Mouse (Mus musculus) hindbrain, embryonic 13.5 days (tissue): Measurements from ENCODE around the gene Lmf2. TPM values are rescaled to one million over a fixed set of nuclear protein-coding genes. Genes with fewer than 3 reads are reported as not detected.

Experiments
- ATAC-seq: fragments of 200-750 bp; cut with Nextera tagmentation; 2 replicates; pipeline ENCODE4 v1.8.0; 2017; ENCODE audit warnings: moderate TSS enrichment; ENCODE audit not compliant: low FRiP score
- H3K27ac ChIP-seq: fragments of 300-500 bp; sonication (generic); 2 replicates; pipeline ENCODE4 v1.5.1; 2015; ENCODE audit warnings: inconsistent platforms, mild to moderate bottlenecking, moderate library complexity
- H3K27me3 ChIP-seq: fragments of 300-500 bp; sonication (generic); 2 replicates; pipeline ENCODE4 v1.6.1; 2015; ENCODE audit warnings: mild to moderate bottlenecking, inconsistent platforms
- H3K36me3 ChIP-seq: fragments of 300-500 bp; sonication (generic); 2 replicates; pipeline ENCODE4 v1.6.1; 2015; ENCODE audit warnings: mild to moderate bottlenecking, inconsistent platforms
- H3K4me1 ChIP-seq: fragments of 300-500 bp; sonication (generic); replicated peaks from 2 replicates; pipeline ENCODE4 v1.6.1; 2015; ENCODE audit warnings: inconsistent platforms
- H3K4me2 ChIP-seq: fragments of 300-500 bp; sonication (generic); 2 replicates; pipeline ENCODE4 v1.6.1; 2015; ENCODE audit warnings: inconsistent platforms, mild to moderate bottlenecking, moderate library complexity
- H3K4me3 ChIP-seq: fragments of 300-500 bp; sonication (generic); 2 replicates; pipeline ENCODE4 v1.5.1; 2015; ENCODE audit warnings: mild to moderate bottlenecking, inconsistent platforms
- H3K9ac ChIP-seq: fragments of 300-500 bp; sonication (generic); 2 replicates; pipeline ENCODE4 v1.6.1; 2015; ENCODE audit warnings: mild to moderate bottlenecking, inconsistent platforms
- H3K9me3 ChIP-seq: fragments of 300-500 bp; sonication (generic); 2 replicates; pipeline ENCODE4 v1.6.1; 2016; ENCODE audit warnings: inconsistent platforms
- WGBS: fragments of 180-500 bp; shearing (Covaris S2); methylation state at CpG from one replicate; pipeline ENCODE4 v1.1.7; 2015; 5-methylcytosine and 5-hydroxymethylcytosine counted together
- polyA plus RNA-seq: library from polyadenylated mRNA; unstranded; fragments of >200 nt; fragmentation: Nextera tagmentation; extraction: Ambion mirVana; gene quantifications from 2 replicates; pipeline ENCODE4 v1.2.1, GENCODE M21; 2015

Gene Lmf2
- 32.2 and 32.6 TPM in 2 replicates for polyA plus RNA-seq

DNA sequence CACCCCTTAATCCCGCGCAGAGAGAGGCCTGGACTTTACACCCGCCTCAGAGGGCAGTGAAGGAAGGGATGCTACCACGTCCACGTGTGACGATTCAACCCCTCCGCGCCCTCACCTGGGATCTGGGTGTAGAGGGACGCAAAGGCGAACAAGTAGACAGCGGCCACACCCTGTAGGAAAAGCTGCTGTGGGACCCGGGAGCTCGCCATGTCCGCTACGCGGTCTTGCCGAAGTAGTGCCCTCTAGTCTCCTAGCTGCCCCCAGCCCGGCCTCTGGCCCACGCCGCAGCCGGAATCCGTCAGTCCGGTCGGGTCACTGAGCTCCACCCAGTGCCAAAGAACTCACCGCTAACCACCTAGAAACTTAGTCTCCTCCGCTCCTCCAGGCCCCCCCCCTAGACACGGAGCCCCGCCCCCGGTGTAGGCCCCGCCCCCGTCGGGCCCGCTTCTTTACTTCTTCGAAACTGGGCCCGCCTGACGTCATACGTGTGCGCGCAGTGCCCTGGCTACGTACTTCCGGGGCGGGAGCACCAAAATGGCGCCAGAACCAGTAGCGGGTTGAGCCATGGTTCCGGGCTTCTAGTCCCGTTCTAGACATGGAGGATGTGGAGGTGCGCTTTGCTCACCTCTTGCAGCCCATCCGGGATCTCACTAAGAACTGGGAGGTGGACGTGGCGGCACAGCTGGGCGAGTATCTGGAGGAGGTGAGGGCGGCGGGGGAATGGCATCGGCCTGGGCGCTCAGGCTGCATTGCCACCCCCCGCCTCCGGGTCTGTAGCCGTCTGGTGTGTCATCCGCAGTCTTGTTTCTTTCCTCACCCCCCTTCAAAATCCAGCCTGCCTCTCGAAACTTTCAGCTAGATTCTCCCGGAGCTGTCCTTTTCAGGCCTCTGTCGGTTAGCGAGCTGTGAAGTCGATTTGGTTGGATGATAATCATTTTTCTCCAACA is at the start of gene Lmf2, which contains the start of gene Ncaph2:
Gene Lmf2 (minus strand): TSS at position 419 of the 947 bp plus-strand sequence.
Gene Ncaph2 (plus strand): TSS at position 479 of the 947 bp plus-strand sequence.
- H3K9ac ChIP-seq: peak within 1 kb of the TSS; percentile 83
- peaks cover 42% of the 10 kb centered on the region for H3K4me1 ChIP-seq
- no peaks in the 10 kb centered on the region for H3K9me3 ChIP-seq
- peak within 1 kb of the TSS; percentile 87 for H3K4me2 ChIP-seq
- peaks cover 41% of the 10 kb centered on the region for H3K36me3 ChIP-seq
- peak; percentile 94 for ATAC-seq
- no peaks in the 10 kb centered on the region for H3K27me3 ChIP-seq
- under 1% methylated on average over 60 of the region's 64 CpGs for WGBS
- peak within 1 kb of the TSS; percentile 67 for H3K4me3 ChIP-seq
- peak within 1 kb of the TSS; percentile 81 for H3K27ac ChIP-seq

GRCm38 (mm10) chr15:89404831-89405623 is 49.6 kb upstream of the Lmf2 start:
- Histone ChIP-seq H3K36me3 (no peaks in the 10 kb centered on the region), H3K9ac (no peak overlapping the region), H3K27ac (no peak overlapping the region), H3K4me3 (no peak overlapping the region), H3K4me2 (no peak overlapping the region), H3K9me3 (peaks cover 13% of the 10 kb centered on the region), H3K4me1 (no peaks in the 10 kb centered on the region), H3K27me3 (no peaks in the 10 kb centered on the region)
- no peak for ATAC-seq
- 88% methylated on average over 10 of the region's 10 CpGs for WGBS

DNA sequence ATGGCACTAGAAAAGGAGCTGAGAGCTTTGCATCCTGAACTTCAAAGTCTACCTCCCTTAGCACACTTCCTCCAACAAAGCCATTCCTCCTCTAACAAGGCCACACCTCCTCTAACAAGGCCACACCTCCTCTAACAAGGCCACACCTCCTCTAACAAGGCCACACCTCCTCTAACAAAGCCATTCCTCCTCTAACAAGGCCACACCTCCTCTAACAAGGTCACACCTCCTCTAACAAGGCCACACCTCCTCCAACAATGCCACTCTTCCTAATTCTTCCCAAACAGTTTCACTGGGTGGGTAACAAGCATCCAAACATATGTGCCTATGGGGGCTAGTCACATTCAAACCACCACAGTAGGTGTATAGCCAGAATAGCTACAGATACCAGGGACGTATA is 47.0 kb upstream of the Lmf2 start:
- Histone ChIP-seq H3K9ac (no peak overlapping the region), H3K4me2 (no peak overlapping the region), H3K27ac (no peak overlapping the region), H3K4me1 (no peaks in the 10 kb centered on the region), H3K9me3 (0 out of 2 replicates have a peak, but pooled peaks cover 3% of the 10 kb centered on the region), H3K4me3 (no peak overlapping the region), H3K27me3 (no peaks in the 10 kb centered on the region), H3K36me3 (no peaks in the 10 kb centered on the region)
- ATAC-seq: no peak
- 87% methylated on average over 1 of the region's 1 CpGs for WGBS

GRCm38 (mm10) chr15:89399716-89400115 is 44.3 kb upstream of the Lmf2 start:
- Histone ChIP-seq H3K9ac (no peak overlapping the region), H3K4me2 (no peak overlapping the region), H3K27ac (no peak overlapping the region), H3K4me3 (no peak overlapping the region), H3K36me3 (no peaks in the 10 kb centered on the region), H3K4me1 (no peaks in the 10 kb centered on the region), H3K27me3 (no peaks in the 10 kb centered on the region), H3K9me3 (no peaks in the 10 kb centered on the region)
- WGBS: 90% methylated on average over 1 of the region's 1 CpGs
- ATAC-seq: no peak

DNA sequence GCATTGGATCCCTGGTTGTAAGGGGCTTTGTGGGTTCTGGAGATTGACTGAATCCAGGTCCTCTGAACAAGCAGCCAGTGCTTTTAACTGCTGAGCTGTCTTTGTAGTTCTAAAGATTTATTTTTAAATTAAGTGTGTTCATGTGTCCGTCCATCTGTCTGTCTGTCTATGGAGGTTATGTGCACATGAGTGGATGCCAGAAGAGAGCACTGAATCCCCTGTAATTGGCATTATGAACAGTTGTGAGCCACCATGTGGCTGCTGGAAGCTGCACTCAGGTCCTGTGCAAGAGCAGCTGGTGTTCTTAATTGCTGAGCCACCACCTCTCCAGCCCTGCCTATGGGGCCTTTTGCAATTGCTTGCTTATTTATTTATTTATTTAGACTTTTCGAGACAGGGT is 42.7 kb upstream of the Lmf2 start:
- no peak for ATAC-seq
- H3K36me3 ChIP-seq: no peaks in the 10 kb centered on the region
- 77% methylated on average over 2 of the region's 2 CpGs for WGBS
- no peak overlapping the region for H3K27ac ChIP-seq
- no peaks in the 10 kb centered on the region for H3K9me3 ChIP-seq
- H3K4me3 ChIP-seq: no peak overlapping the region
- no peaks in the 10 kb centered on the region for H3K27me3 ChIP-seq
- H3K4me1 ChIP-seq: no peaks in the 10 kb centered on the region
- no peak overlapping the region for H3K4me2 ChIP-seq
- no peak overlapping the region for H3K9ac ChIP-seq

DNA sequence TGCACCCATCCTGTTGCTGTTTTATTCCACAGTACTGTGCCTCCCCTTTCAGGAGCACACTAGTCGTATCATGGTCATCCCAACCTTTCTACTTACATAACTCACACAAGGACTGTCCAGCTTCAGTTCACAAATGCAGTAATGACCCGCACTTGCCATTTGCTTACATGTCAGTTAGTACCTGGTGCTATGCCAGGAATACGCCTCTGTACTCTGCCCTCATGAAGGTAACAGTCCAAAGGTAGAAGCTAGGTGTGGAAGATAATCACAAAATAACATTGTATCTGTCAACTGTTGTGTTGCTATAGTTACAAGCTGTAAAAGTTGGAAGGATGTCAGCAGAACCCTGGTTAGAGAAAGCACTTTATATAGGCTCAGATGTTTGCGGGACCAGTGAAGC is 41.4 kb upstream of the Lmf2 start:
- Histone ChIP-seq H3K9ac (no peak overlapping the region), H3K4me1 (no peaks in the 10 kb centered on the region), H3K4me2 (no peak overlapping the region), H3K27ac (no peak overlapping the region), H3K27me3 (no peaks in the 10 kb centered on the region), H3K4me3 (no peak overlapping the region), H3K36me3 (no peaks in the 10 kb centered on the region), H3K9me3 (no peaks in the 10 kb centered on the region)
- WGBS: 94% methylated on average over 4 of the region's 4 CpGs
- no peak for ATAC-seq

DNA sequence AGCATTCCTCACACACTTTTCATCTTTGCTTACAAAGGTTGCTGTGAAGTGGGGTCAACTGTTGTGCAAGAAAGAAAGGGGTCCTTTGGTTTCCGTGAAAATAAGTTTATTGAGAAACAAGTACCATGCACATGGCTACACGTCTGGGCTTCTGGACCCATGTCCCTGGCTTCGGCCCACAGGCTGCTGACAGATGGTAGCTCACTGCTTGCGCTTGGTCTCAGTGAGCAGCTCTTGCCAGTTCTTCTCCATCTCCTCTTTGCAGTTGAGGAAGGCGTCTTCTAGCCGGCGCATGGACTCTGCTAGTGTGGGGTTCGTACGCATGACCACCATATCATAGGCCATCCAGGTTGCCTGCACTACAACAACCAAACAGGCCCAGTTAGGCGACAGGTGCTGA is 34.6 kb upstream of the Lmf2 start:
- 91% methylated on average over 10 of the region's 10 CpGs for whole genome bisulfite sequencing
- H3K9ac ChIP-seq: no peak overlapping the region
- peaks cover 7% of the 10 kb centered on the region; the same call in 1 of the 2 replicates for H3K27me3 ChIP-seq
- no peaks in the 10 kb centered on the region for H3K4me1 ChIP-seq
- ATAC-seq: no peak
- H3K4me2 ChIP-seq: no peak overlapping the region
- no peaks in the 10 kb centered on the region for H3K36me3 ChIP-seq
- no peak overlapping the region for H3K27ac ChIP-seq
- no peaks in the 10 kb centered on the region for H3K9me3 ChIP-seq
- H3K4me3 ChIP-seq: no peak overlapping the region

DNA sequence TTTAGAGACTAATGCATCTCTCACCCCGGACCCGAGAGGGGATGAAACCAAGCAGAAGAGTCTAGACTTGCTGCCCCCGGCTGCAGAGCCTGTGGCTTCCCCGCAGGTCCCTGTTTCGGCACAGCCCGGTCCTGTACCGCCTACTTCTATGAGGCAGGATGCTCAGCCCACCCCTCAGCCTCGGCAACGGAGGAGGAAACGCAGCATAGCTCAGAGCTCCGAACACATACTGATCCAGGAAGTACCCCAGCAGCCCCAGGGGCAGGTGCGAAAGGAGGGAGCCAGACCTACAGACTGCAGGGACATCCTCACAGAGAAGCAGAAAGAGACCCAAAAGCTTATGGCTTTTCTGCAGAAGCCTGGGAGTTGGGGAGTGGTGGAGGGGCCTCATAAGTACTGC is 31.7 kb upstream of the Lmf2 start:
- Histone ChIP-seq H3K9ac (no peak overlapping the region), H3K9me3 (no peaks in the 10 kb centered on the region), H3K4me1 (no peaks in the 10 kb centered on the region), H3K27ac (no peak overlapping the region), H3K4me3 (no peak overlapping the region), H3K36me3 (no peaks in the 10 kb centered on the region), H3K4me2 (no peak overlapping the region), H3K27me3 (peaks cover 7% of the 10 kb centered on the region; the same call in 1 of the 2 replicates)
- WGBS: 50% methylated on average over 12 of the region's 12 CpGs
- no peak for ATAC-seq

GRCm38 (mm10) chr15:89384617-89385016 is 29.2 kb upstream of the Lmf2 start, which contains the start of gene Klhdc7b:
Gene Klhdc7b (plus strand): TSS chr15:89384917.
- no peaks in the 10 kb centered on the region for H3K36me3 ChIP-seq
- H3K9ac ChIP-seq: no peak within 1 kb of the TSS
- H3K4me3 ChIP-seq: no peak within 1 kb of the TSS
- H3K27me3 ChIP-seq: peaks cover 25% of the 10 kb centered on the region
- no peaks in the 10 kb centered on the region for H3K4me1 ChIP-seq
- H3K4me2 ChIP-seq: no peak within 1 kb of the TSS
- no peak within 1 kb of the TSS for H3K27ac ChIP-seq
- no peak for ATAC-seq
- H3K9me3 ChIP-seq: no peaks in the 10 kb centered on the region
- 89% methylated on average over 7 of the region's 7 CpGs for WGBS

- no peaks in the 10 kb centered on the region for H3K9me3 ChIP-seq
- ATAC-seq: no peak
- 13% methylated on average over 10 of the region's 10 CpGs for WGBS
Measured at GRCm38 (mm10) chr15:89379429-89379828, 24.0 kb upstream of the Lmf2 start.

DNA sequence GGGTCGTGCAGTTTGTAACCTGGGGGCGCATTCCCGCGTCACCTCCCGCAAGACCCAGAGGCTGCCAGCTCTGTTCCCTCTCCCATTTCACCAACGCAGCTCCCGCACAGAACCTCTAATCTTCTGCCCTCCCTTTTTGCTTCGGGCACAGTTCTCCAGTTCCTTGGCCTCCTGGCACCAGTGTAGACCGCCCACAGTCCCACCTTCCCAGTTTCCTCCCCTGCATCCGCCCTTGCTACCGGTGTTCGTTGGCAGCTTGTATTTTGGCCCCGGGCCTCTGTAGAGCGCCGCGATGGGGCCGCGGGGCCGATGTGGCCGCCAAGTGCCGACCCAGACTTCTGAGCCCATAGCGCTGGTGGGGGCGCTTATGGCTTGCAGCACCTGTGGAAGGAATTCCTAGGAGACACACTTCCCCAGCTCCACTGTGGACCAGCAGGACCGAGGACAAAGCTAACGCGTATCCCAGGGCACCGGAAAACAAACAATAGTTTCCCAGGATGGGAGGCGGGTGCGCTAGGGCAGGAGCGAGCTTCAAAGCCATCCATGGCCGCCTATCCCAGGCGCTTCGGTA is 23.5 kb upstream of the Lmf2 start, which contains the start of gene Odf3b:
Gene Odf3b (minus strand): TSS at position 452 of the 571 bp plus-strand sequence.
- Histone ChIP-seq H3K4me2 (peak within 1 kb of the TSS; percentile 61), H3K4me3 (peak within 1 kb of the TSS; percentile 37), H3K36me3 (no peaks in the 10 kb centered on the region), H3K27me3 (peaks cover 56% of the 10 kb centered on the region), H3K9me3 (no peaks in the 10 kb centered on the region), H3K4me1 (peaks cover 31% of the 10 kb centered on the region), H3K27ac (no peak within 1 kb of the TSS), H3K9ac (peak within 1 kb of the TSS; percentile 63)
- no peak for ATAC-seq
- WGBS: 1% methylated on average over 33 of the region's 33 CpGs

More at GRCm38 (mm10) chr15:89379429-89379828, 24.0 kb upstream of the Lmf2 start:
- Histone ChIP-seq H3K4me1 (peaks cover 26% of the 10 kb centered on the region), H3K9ac (no peak overlapping the region), H3K4me2 (peak overlapping the region; percentile 61), H3K4me3 (peak overlapping the region; percentile 37), H3K36me3 (no peaks in the 10 kb centered on the region), H3K27ac (no peak overlapping the region), H3K27me3 (peaks cover 56% of the 10 kb centered on the region)
